Mouse (Mus musculus) layer of hippocampus, adult 2 months (tissue): Measurements from ENCODE around the gene Nr1h3. TPM values are rescaled to one million over a fixed set of nuclear protein-coding genes. Genes with fewer than 3 reads are reported as not detected.

Source experiments
- DNase-seq, 2 experiments: peaks; one replicate each; pipeline ENCODE4 v3.0.0; 2022; ENCODE audit warnings: low spot score in 2 of 2
- H3K27ac ChIP-seq: fragments of 200-600 bp; 2 replicates; pipeline ENCODE4 v1.8.1; 2022
- H3K4me3 ChIP-seq: fragments of 200-600 bp; 2 replicates; pipeline ENCODE4 v1.8.1; 2022; ENCODE audit warnings: mild to moderate bottlenecking
- CTCF ChIP-seq: fragments of 200-600 bp; conservative IDR thresholded peaks from 2 replicates; pipeline ENCODE4 v1.8.1; 2022; ENCODE audit warnings: antibody characterized with exemption, mild to moderate bottlenecking, moderate library complexity
- total RNA-seq, 2 experiments: library from RNA; stranded (reverse); gene quantifications; 2 replicates each; pipeline ENCODE4 v1.2.3; 2021

Nr1h3 gene
- total RNA-seq, 2 experiments from 2014 or later: 4.5 to 5.9 TPM

GRCm38 (mm10) chr2:91151331-91151730, 51.3 kb downstream of the Nr1h3 start:
- no peak overlapping the region for H3K4me3 ChIP-seq
- no peak for DNase-seq
- no peak overlapping the region for H3K27ac ChIP-seq
- TF ChIP-seq CTCF: no peak

- no peak overlapping the region for H3K4me3 ChIP-seq
- DNase-seq: no peak
- no peak overlapping the region for H3K27ac ChIP-seq
- TF ChIP-seq CTCF: no peak
Measured at GRCm38 (mm10) chr2:91148101-91148500, 54.5 kb downstream of the Nr1h3 start.

- Histone ChIP-seq H3K27ac (no peak overlapping the region), H3K4me3 (no peak overlapping the region)
- DNase-seq: no peak
- TF ChIP-seq CTCF: no peak
Measured at GRCm38 (mm10) chr2:91143401-91143800, 59.2 kb downstream of the Nr1h3 start.

- Histone ChIP-seq H3K4me3 (no peak overlapping the region), H3K27ac (no peak overlapping the region)
- DNase-seq: no peak
- no peak for TF ChIP-seq CTCF
Measured at GRCm38 (mm10) chr2:91142920-91143319, 59.7 kb downstream of the Nr1h3 start.

GRCm38 (mm10) chr2:91139764-91140163, 62.9 kb downstream of the Nr1h3 start:
- no peak for DNase-seq
- Histone ChIP-seq H3K27ac (no peak overlapping the region), H3K4me3 (no peak overlapping the region)
- no peak for TF ChIP-seq CTCF

GRCm38 (mm10) chr2:91139311-91139710, 63.3 kb downstream of the Nr1h3 start:
- TF ChIP-seq CTCF: no peak
- no peak for DNase-seq
- no peak overlapping the region for H3K27ac ChIP-seq
- H3K4me3 ChIP-seq: no peak overlapping the region

- H3K4me3 ChIP-seq: no peak overlapping the region
- no peak for TF ChIP-seq CTCF
- no peak overlapping the region for H3K27ac ChIP-seq
- no peak for DNase-seq
Measured at GRCm38 (mm10) chr2:91137481-91137880, 65.2 kb downstream of the Nr1h3 start.

GRCm38 (mm10) chr2:91136513-91137412, 65.9 kb downstream of the Nr1h3 start:
- Histone ChIP-seq H3K27ac (no peak overlapping the region; the same call in 1 of the 2 replicates), H3K4me3 (no peak overlapping the region)
- no peak for DNase-seq
- TF ChIP-seq CTCF: no peak

Other genes with a start within 250 kb of the Nr1h3 start
- under 1 TPM in 1 of 2 experiments, not detected in 1; 0.31 TPM for gene Rapsn, start 167.2 kb downstream of the Nr1h3 start, total RNA-seq
- gene Psmc3, start 148.8 kb downstream of the Nr1h3 start, total RNA-seq: 100 to 1,000 TPM; 203 to 215 TPM
- 10 to 100 TPM; 33.7 to 37.3 TPM for gene Slc39a13, start 132.4 kb downstream of the Nr1h3 start, total RNA-seq
- 1 to 10 TPM; 2.4 to 5.4 TPM for gene Spi1, start 120.4 kb downstream of the Nr1h3 start, total RNA-seq
- gene Mybpc3, start 84.7 kb downstream of the Nr1h3 start, total RNA-seq: under 1 TPM in 1 of 2 experiments, not detected in 1; 0.07 TPM
- 100 to 1,000 TPM; 250 to 258 TPM for gene Madd, start 19.0 kb downstream of the Nr1h3 start, total RNA-seq
- gene Acp2, start 51 bp upstream of the Nr1h3 start, total RNA-seq: 10 to 100 TPM; 50.5 to 57.5 TPM
- gene Ddb2, start 34.1 kb upstream of the Nr1h3 start, total RNA-seq: 10 to 100 TPM; 12.9 to 13.1 TPM
- 10 to 100 TPM; 25.6 to 27.6 TPM for gene Pacsin3, start 53.1 kb upstream of the Nr1h3 start, total RNA-seq
- gene Arfgap2, start 62.1 kb upstream of the Nr1h3 start, total RNA-seq: 10 to 100 TPM; 75.6 to 81.3 TPM
- 100 to 1,000 TPM; 110 to 122 TPM for gene 1110051M20Rik, start 241.9 kb upstream of the Nr1h3 start, total RNA-seq